Mouse (Mus musculus) thymus, adult 2 months (tissue): ENCODE results near the gene Gbp2b. TPM values are rescaled to one million over a fixed set of nuclear protein-coding genes. Genes with fewer than 3 reads are reported as not detected.
"Not testable (repeated sequence)": the region's sequence is repeated elsewhere in the genome, so short reads cannot be mapped to it uniquely, and the experiment has no call there.

ENCODE experiments used
- DNase-seq: peaks from one replicate; pipeline ENCODE4 v3.0.0; 2021
- H3K27ac ChIP-seq: fragments of 200-500 bp; 2 replicates; pipeline ENCODE4 v1.5.1; 2012; ENCODE audit warnings: low read length, control low read depth; ENCODE audit not compliant: control insufficient read depth, insufficient read depth
- H3K27me3 ChIP-seq: fragments of 200-500 bp; 2 replicates; pipeline ENCODE4 v1.6.1; 2012; ENCODE audit warnings: mild to moderate bottlenecking, low read length, moderate library complexity, mixed read lengths; ENCODE audit not compliant: control insufficient read depth, insufficient read depth
- H3K36me3 ChIP-seq: fragments of 200-500 bp; 2 replicates; pipeline ENCODE4 v1.6.1; 2012; ENCODE audit warnings: mild to moderate bottlenecking, low read length, moderate library complexity; ENCODE audit not compliant: control insufficient read depth, insufficient read depth
- H3K4me1 ChIP-seq: fragments of 200-500 bp; replicated peaks from 2 replicates; pipeline ENCODE4 v1.6.1; 2012; ENCODE audit warnings: low read length; ENCODE audit not compliant: control insufficient read depth, insufficient read depth
- H3K4me3 ChIP-seq: fragments of 200-500 bp; 2 replicates; pipeline ENCODE4 v1.5.1; 2012; ENCODE audit warnings: mild to moderate bottlenecking, low read length, control low read depth, moderate library complexity; ENCODE audit not compliant: control insufficient read depth, insufficient read depth
- CTCF ChIP-seq: fragments of 200-500 bp; IDR thresholded peaks from 2 replicates; pipeline ENCODE4 v1.5.1; 2012; ENCODE audit warnings: mild to moderate bottlenecking, control low read depth, low read length, moderate library complexity, borderline replicate concordance; ENCODE audit not compliant: control insufficient read depth, poor library complexity, insufficient read depth; ENCODE audit errors: extremely low read depth
- POLR2A ChIP-seq: fragments of 200-500 bp; IDR thresholded peaks from 2 replicates; pipeline ENCODE4 v1.6.1; 2012; ENCODE audit warnings: mild to moderate bottlenecking, low read length, control low read depth, moderate library complexity; ENCODE audit not compliant: control insufficient read depth, poor library complexity, insufficient read depth; ENCODE audit errors: extremely low read depth
- WGBS: fragments of 180-500 bp; shearing (Covaris S2); methylation state at CpG from one replicate; pipeline ENCODE4 v1.1.7; 2018; 5-methylcytosine and 5-hydroxymethylcytosine counted together
- polyA plus RNA-seq: library from polyadenylated mRNA; depleted of rRNA; stranded (reverse); fragments of >200 nt; gene quantifications from 2 replicates; pipeline ENCODE4 v1.2.3, GENCODE M21; 2012

Gene Gbp2b
- polyA plus RNA-seq, 1 experiment: 0.12 TPM

GRCm38 (mm10) chr3:142560296-142560948, 34.2 kb upstream of the Gbp2b start:
- Histone ChIP-seq H3K27ac (peak overlapping the region; percentile 28), H3K4me3 (peak overlapping the region; percentile 49), H3K4me1 (peaks cover 3% of the 10 kb centered on the region), H3K27me3 (no peaks in the 10 kb centered on the region), H3K36me3 (no peaks in the 10 kb centered on the region)
- WGBS: under 1% methylated on average over 12 of the region's 12 CpGs
- 0 out of 2 replicates have a peak, but pooled peaks have one; percentile 33 for TF ChIP-seq POLR2A
- peak; percentile 97 for TF ChIP-seq CTCF
- DNase-seq: peak; percentile 90

GRCm38 (mm10) chr3:142561045-142561646, 33.5 kb upstream of the Gbp2b start:
- TF ChIP-seq CTCF: no peak
- TF ChIP-seq POLR2A: no peak
- Histone ChIP-seq H3K27me3 (no peaks in the 10 kb centered on the region), H3K4me3 (no peak overlapping the region), H3K4me1 (peaks cover 3% of the 10 kb centered on the region), H3K36me3 (no peaks in the 10 kb centered on the region), H3K27ac (no peak overlapping the region)
- no peak for DNase-seq
- 63% methylated on average over 14 of the region's 14 CpGs for WGBS

GRCm38 (mm10) chr3:142561666-142562065, 33.0 kb upstream of the Gbp2b start:
- H3K4me3 ChIP-seq: no peak overlapping the region
- DNase-seq: no peak
- no peaks in the 10 kb centered on the region for H3K27me3 ChIP-seq
- H3K4me1 ChIP-seq: peaks cover 3% of the 10 kb centered on the region
- TF ChIP-seq CTCF: no peak
- TF ChIP-seq POLR2A: no peak
- H3K36me3 ChIP-seq: no peaks in the 10 kb centered on the region
- WGBS: 88% methylated on average over 7 of the region's 7 CpGs
- no peak overlapping the region for H3K27ac ChIP-seq

DNA sequence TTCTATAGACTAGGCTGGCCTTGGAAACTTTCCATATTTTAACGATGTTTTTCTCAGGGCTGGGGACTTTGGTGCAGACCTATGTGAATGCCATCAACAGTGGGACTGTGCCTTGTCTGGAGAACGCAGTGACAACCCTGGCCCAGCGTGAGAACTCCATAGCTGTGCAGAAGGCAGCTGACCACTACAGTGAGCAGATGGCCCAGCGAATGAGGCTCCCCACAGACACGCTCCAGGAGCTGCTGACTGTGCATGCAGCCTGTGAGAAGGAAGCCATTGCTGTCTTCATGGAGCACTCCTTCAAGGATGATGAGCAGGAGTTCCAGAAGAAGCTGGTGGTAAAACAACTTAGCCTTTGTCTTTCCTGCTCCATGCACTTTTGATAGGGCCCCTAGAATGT, 27.2 kb upstream of the Gbp2b start:
- H3K27ac ChIP-seq, H3K4me1 ChIP-seq, H3K27me3 ChIP-seq, DNase-seq, H3K4me3 ChIP-seq, H3K36me3 ChIP-seq: not testable (repeated sequence)
- WGBS: 98% methylated on average over 5 of the region's 5 CpGs

GRCm38 (mm10) chr3:142570738-142571137, 23.9 kb upstream of the Gbp2b start:
- no peaks in the 10 kb centered on the region for H3K36me3 ChIP-seq

DNA sequence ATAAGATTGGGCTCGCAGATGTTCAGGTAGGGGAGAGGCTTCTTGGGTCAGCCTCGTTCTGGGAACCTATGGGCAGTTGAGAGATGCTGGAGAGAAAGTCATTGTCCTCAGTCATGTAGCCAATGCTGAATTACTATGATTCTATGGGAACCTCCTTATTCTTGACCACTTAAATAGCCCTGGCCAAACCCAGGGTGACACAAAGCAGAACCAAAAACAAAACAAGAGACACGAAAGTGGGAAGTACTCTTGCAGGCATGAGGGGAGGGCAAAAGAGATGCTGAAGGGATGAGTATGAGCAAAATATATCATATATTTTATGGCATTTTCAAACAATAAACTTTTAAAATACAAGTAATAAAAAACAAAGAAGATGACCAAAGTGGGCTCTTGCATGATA, 17.5 kb upstream of the Gbp2b start:
- no peaks in the 10 kb centered on the region for H3K4me1 ChIP-seq

More at GRCm38 (mm10) chr3:142570738-142571137, 23.9 kb upstream of the Gbp2b start:
- Histone ChIP-seq H3K27ac (no peak overlapping the region), H3K27me3 (no peaks in the 10 kb centered on the region), H3K4me3 (no peak overlapping the region), H3K4me1 (no peaks in the 10 kb centered on the region)
- no peak for DNase-seq
- TF ChIP-seq POLR2A: no peak
- no peak for TF ChIP-seq CTCF
- WGBS: 96% methylated on average over 4 of the region's 4 CpGs

More for the DNA sequence above, 17.5 kb upstream of the Gbp2b start:
- no peak overlapping the region for H3K27ac ChIP-seq
- no peak overlapping the region for H3K4me3 ChIP-seq
- H3K36me3 ChIP-seq: no peaks in the 10 kb centered on the region
- no peaks in the 10 kb centered on the region for H3K27me3 ChIP-seq
- DNase-seq: no peak
- 88% methylated on average over 3 of the region's 3 CpGs for WGBS
- no peak for TF ChIP-seq POLR2A
- TF ChIP-seq CTCF: no peak
